Mouse (Mus musculus): Measurements from ENCODE around the gene Slc22a26. TPM values are rescaled to one million over a fixed set of nuclear protein-coding genes. Genes with fewer than 3 reads are reported as not detected.
"Not testable (repeated sequence)": the region's sequence is repeated elsewhere in the genome, so short reads cannot be mapped to it uniquely, and the experiment has no call there.

The Slc22a26 gene
- total RNA-seq (2014; fragmentation: Nextera tagmentation) (not detected in 2 replicates), total RNA-seq (2017) (0.05 TPM in 1 of 2 replicates, not detected in the other), polyA plus RNA-seq (2012) (not detected in 2 replicates)

DNA sequence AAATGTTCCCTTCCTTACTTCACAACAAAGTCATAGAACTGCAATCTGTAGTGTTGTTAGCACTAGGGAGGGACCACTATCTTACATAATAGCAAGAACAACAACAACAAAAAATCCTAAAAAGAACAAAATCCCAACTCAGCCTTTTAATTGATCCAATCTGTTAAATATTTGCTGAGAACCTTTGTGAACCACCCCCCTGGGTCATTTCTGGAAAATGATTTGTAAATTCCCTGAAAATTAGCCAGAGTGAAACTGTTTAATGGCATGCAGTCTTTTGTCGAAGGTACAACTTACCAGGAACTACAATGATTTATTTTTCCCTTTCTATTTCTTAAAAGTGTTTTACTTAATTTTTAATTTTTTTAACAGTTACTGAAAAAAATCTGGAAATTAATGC is at the start of gene Slc22a26:
Gene Slc22a26 (minus strand): TSS at position 97 of the 400 bp plus-strand sequence.
- no peak for DNase-seq (ENCODE audit: low spot score)
- TF ChIP-seq TAL1 (conservative IDR thresholded peaks at IDR 0.05; ENCODE audit: low read depth, low read length): no peak
- TF ChIP-seq GATA1 (IDR thresholded peaks at IDR 0.05; ENCODE audit: borderline replicate concordance, low read length): no peak
- TF ChIP-seq GATA2 (IDR thresholded peaks at IDR 0.05; ENCODE audit: borderline replicate concordance, low read depth, low read length): no peak
- TF ChIP-seq POLR2AphosphoS5 (IDR thresholded peaks at IDR 0.05; ENCODE audit: insufficient replicate concordance, low read depth, low read length): no peak
- TF ChIP-seq CTCF (IDR thresholded peaks at IDR 0.05; ENCODE audit: low read depth, low read length): no peak
- Histone ChIP-seq H3K36me3 (replicated peaks) (no peaks in the 10 kb centered on the region), H3K9me3 (replicated peaks) (no peaks in the 10 kb centered on the region), H3K4me3 (ENCODE audit: low read depth, low read length) (no peak within 1 kb of the TSS), H3K4me1 (ENCODE audit: insufficient read depth, low read depth, low read length) (no peaks in the 10 kb centered on the region), H3K27me3 (ENCODE audit: insufficient read depth, low read length) (no peaks in the 10 kb centered on the region)
- ATAC-seq (ENCODE audit: extremely low read depth, insufficient number of reproducible peaks, low FRiP score, poor library complexity, severe bottlenecking): no peak

DNA sequence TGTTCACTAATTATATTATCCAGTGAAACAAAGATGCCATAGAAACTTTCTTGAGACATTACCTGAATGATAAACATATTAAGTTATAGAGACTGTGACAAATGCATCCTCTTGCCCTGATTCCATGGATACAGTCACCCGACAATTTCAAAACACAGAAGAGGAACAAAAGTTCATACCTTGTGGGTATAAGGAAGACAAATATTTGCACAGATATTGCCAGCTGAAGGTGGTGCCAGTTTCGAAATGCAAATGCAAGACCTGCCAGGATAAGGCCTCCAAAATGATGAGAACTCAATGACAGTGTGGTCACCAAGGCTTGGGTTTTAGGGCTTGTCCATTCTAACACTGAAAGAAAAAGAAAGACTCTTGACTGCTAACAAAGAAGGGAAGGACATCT is 27.4 kb upstream of the Slc22a26 start:
- TF ChIP-seq CTCF (IDR thresholded peaks at IDR 0.05; ENCODE audit: low read depth, low read length): no peak
- no peaks in the 10 kb centered on the region for H3K9me3 ChIP-seq (replicated peaks)
- H3K4me1 ChIP-seq (ENCODE audit: insufficient read depth, low read depth, low read length): no peaks in the 10 kb centered on the region
- no peaks in the 10 kb centered on the region for H3K36me3 ChIP-seq (replicated peaks)
- ATAC-seq (ENCODE audit: extremely low read depth, insufficient number of reproducible peaks, low FRiP score, poor library complexity, severe bottlenecking) (no peak), DNase-seq (ENCODE audit: low spot score) (no peak)
- no peak overlapping the region for H3K4me3 ChIP-seq (ENCODE audit: low read depth, low read length)
- no peaks in the 10 kb centered on the region for H3K27me3 ChIP-seq (ENCODE audit: insufficient read depth, low read length)

DNA sequence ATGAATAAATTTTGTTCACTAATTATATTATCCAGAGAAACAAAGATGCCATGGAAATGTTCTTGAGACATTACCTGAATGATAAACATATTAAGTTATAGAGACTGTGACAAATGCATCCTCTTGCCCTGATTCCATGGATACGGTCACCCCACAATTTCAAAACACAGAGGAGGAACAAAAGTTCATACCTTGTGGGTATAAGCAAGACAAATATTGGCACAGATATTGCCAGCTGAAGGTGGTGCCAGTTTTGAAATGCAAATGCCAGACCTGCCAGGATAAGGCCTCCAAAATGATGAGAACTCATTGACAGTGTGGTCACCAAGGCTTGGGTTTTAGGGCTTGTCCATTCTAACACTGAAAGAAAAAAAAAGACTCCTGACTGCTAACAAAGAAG is 11.9 kb downstream of the Slc22a26 start:
- Histone ChIP-seq H3K27me3 (ENCODE audit: insufficient read depth, low read length) (no peaks in the 10 kb centered on the region), H3K4me1 (ENCODE audit: insufficient read depth, low read depth, low read length) (no peaks in the 10 kb centered on the region), H3K36me3 (replicated peaks) (no peaks in the 10 kb centered on the region), H3K9me3 (replicated peaks) (no peaks in the 10 kb centered on the region), H3K4me3 (ENCODE audit: low read depth, low read length) (no peak overlapping the region)
- DNase-seq (ENCODE audit: low spot score): no peak
- no peak for TF ChIP-seq TAL1 (conservative IDR thresholded peaks at IDR 0.05; ENCODE audit: low read depth, low read length)
- no peak for ATAC-seq (ENCODE audit: extremely low read depth, insufficient number of reproducible peaks, low FRiP score, poor library complexity, severe bottlenecking)

DNA sequence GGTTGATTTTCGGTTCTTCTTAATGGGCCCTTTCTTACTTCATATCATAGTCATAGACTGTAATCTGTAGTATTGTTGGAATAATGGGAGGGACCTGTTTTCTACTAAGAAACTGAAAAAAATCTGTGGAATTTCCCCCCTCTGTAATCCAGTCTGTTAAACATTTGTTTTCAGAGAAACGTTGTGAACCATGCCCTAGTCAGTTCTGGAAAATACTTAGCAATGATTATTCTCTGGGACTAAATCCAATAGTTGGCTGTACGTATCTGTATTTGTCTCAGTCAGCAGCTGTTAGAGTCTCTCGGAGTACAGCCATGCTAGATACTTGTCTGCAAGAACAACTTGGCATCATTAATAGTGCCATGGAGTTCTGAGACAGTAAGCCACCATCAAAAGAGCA is 27.2 kb downstream of the Slc22a26 start:
- DNase-seq (ENCODE audit: low spot score): no peak
- no peak for ATAC-seq (ENCODE audit: extremely low read depth, insufficient number of reproducible peaks, low FRiP score, poor library complexity, severe bottlenecking)
- Histone ChIP-seq H3K36me3 (replicated peaks) (no peaks in the 10 kb centered on the region), H3K9me3 (replicated peaks) (no peaks in the 10 kb centered on the region), H3K4me3 (ENCODE audit: low read depth, low read length) (no peak overlapping the region), H3K4me1 (ENCODE audit: insufficient read depth, low read depth, low read length) (no peaks in the 10 kb centered on the region), H3K27me3 (ENCODE audit: insufficient read depth, low read length) (no peaks in the 10 kb centered on the region)
- TF ChIP-seq GATA2 (IDR thresholded peaks at IDR 0.05; ENCODE audit: borderline replicate concordance, low read depth, low read length) (no peak), TAL1 (conservative IDR thresholded peaks at IDR 0.05; ENCODE audit: low read depth, low read length) (no peak), POLR2AphosphoS5 (IDR thresholded peaks at IDR 0.05; ENCODE audit: insufficient replicate concordance, low read depth, low read length) (no peak), CTCF (IDR thresholded peaks at IDR 0.05; ENCODE audit: low read depth, low read length) (no peak), GATA1 (IDR thresholded peaks at IDR 0.05; ENCODE audit: borderline replicate concordance, low read length) (no peak)

DNA sequence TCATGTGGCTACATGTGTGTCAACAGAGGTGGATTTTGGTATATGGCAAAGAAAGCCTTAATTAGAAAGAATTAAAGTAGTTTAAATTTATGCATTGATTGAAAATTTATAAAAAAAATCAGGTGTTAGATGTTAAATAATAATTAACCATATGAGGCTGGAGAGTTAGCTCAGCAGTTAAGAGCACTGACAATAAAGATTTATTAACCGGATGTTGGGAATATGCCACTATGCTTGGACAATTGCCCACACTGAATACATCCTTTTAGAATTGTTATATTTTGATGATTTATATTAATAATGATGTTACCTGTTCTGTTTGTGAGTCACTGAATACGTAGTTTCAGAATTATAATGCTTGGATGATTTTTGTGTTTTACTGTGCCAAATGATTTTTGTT is 36.3 kb downstream of the Slc22a26 start:
- Histone ChIP-seq H3K9me3 (replicated peaks) (no peaks in the 10 kb centered on the region), H3K27me3 (ENCODE audit: insufficient read depth, low read length) (no peaks in the 10 kb centered on the region), H3K36me3 (replicated peaks) (no peaks in the 10 kb centered on the region), H3K4me1 (ENCODE audit: insufficient read depth, low read depth, low read length) (no peaks in the 10 kb centered on the region), H3K4me3 (ENCODE audit: low read depth, low read length) (no peak overlapping the region)
- no peak for DNase-seq (ENCODE audit: low spot score)
- TF ChIP-seq POLR2AphosphoS5 (IDR thresholded peaks at IDR 0.05; ENCODE audit: insufficient replicate concordance, low read depth, low read length): no peak
- no peak for ATAC-seq (ENCODE audit: extremely low read depth, insufficient number of reproducible peaks, low FRiP score, poor library complexity, severe bottlenecking)

DNA sequence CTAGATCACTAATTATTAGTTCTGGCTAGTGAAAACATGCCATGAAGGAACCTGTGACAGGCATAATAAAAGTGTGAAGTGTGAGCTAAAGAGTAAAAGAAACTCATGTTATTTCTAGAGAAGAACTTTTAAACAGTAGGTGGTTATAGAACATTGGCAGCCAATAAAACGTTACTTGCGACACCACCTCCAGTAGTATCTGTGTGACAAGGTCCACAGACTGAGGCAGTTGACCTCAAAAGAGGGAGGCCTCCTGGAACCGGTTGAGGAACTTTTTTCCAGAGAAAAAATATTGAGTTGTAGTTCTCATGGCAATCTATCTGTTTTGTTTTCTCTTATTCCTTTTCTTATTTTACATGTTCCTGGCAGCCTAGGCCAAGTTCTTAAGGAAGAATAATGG is 36.9 kb downstream of the Slc22a26 start:
- H3K4me3 ChIP-seq (ENCODE audit: low read depth, low read length): no peak overlapping the region
- no peaks in the 10 kb centered on the region for H3K27me3 ChIP-seq (ENCODE audit: insufficient read depth, low read length)
- no peaks in the 10 kb centered on the region for H3K9me3 ChIP-seq (replicated peaks)
- H3K4me1 ChIP-seq (ENCODE audit: insufficient read depth, low read depth, low read length): no peaks in the 10 kb centered on the region
- DNase-seq (ENCODE audit: low spot score) (no peak), ATAC-seq (ENCODE audit: extremely low read depth, insufficient number of reproducible peaks, low FRiP score, poor library complexity, severe bottlenecking) (no peak)
- H3K36me3 ChIP-seq (replicated peaks): no peaks in the 10 kb centered on the region
- no peak for TF ChIP-seq GATA1 (IDR thresholded peaks at IDR 0.05; ENCODE audit: borderline replicate concordance, low read length)
- TF ChIP-seq CTCF (IDR thresholded peaks at IDR 0.05; ENCODE audit: low read depth, low read length): no peak
- TF ChIP-seq GATA2 (IDR thresholded peaks at IDR 0.05; ENCODE audit: borderline replicate concordance, low read depth, low read length): no peak

DNA sequence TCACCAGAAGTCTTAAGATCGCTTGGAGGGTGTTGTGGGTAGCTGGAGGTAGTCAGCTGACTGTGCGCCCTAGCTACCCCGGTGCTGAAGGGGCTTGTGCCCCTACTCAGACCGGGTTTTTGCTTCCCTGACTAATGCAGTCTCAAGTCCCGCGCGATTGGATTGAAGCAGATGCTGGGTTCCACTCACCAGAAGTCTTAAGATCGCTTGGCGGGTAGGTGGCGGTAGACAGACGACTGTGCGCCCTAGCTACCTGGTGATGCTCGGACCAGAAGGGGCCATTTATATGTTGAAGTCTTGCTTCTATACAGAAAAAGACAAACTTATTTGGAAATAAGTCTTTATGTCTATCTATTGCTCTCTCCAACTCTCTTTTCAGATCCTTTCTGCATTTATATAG is 49.1 kb downstream of the Slc22a26 start:
- not testable (repeated sequence) for H3K9me3 ChIP-seq (replicated peaks); DNase-seq (ENCODE audit: low spot score); ATAC-seq (ENCODE audit: extremely low read depth, insufficient number of reproducible peaks, low FRiP score, poor library complexity, severe bottlenecking); H3K36me3 ChIP-seq (replicated peaks); H3K27me3 ChIP-seq (ENCODE audit: insufficient read depth, low read length); H3K4me3 ChIP-seq (ENCODE audit: low read depth, low read length); H3K4me1 ChIP-seq (ENCODE audit: insufficient read depth, low read depth, low read length)

Other genes starting within 250 kb of the Slc22a26 start
- 0.75 TPM in 1 of 2 replicates, not detected in the other for gene Pla2g16, start 245.2 kb downstream of the Slc22a26 start, total RNA-seq (2014; fragmentation: Nextera tagmentation)
- 0.06 and 0.22 TPM in 2 replicates for gene Pla2g16, start 245.2 kb downstream of the Slc22a26 start, total RNA-seq (2017)
- gene Pla2g16, start 245.2 kb downstream of the Slc22a26 start, polyA plus RNA-seq (2012): not detected in 2 replicates
- not detected in 2 replicates for gene Lgals12, start 195.5 kb downstream of the Slc22a26 start, total RNA-seq (2014; fragmentation: Nextera tagmentation)
- not detected in 2 replicates for gene Lgals12, start 195.5 kb downstream of the Slc22a26 start, total RNA-seq (2017)
- gene Lgals12, start 195.5 kb downstream of the Slc22a26 start, polyA plus RNA-seq (2012): not detected in 2 replicates
- gene Hrasls5, start 190.1 kb downstream of the Slc22a26 start, total RNA-seq (2014; fragmentation: Nextera tagmentation): not detected in 2 replicates
- not detected in 2 replicates for gene Hrasls5, start 190.1 kb downstream of the Slc22a26 start, total RNA-seq (2017)
- not detected in 2 replicates for gene Hrasls5, start 190.1 kb downstream of the Slc22a26 start, polyA plus RNA-seq (2012)
- not detected in 2 replicates for gene Slc22a19, start 91.4 kb downstream of the Slc22a26 start, total RNA-seq (2014; fragmentation: Nextera tagmentation)
- gene Slc22a19, start 91.4 kb downstream of the Slc22a26 start, total RNA-seq (2017): 0.16 TPM in 1 of 2 replicates, not detected in the other
- gene Slc22a19, start 91.4 kb downstream of the Slc22a26 start, polyA plus RNA-seq (2012): not detected in 2 replicates
- not detected in 2 replicates for gene Slc22a27, start 163.4 kb upstream of the Slc22a26 start, total RNA-seq (2014; fragmentation: Nextera tagmentation)
- not detected in 2 replicates for gene Slc22a27, start 163.4 kb upstream of the Slc22a26 start, total RNA-seq (2017)
- gene Slc22a27, start 163.4 kb upstream of the Slc22a26 start, polyA plus RNA-seq (2012): not detected in 2 replicates